Mouse (Mus musculus) stomach, postnatal 0 days (tissue): Measurements from ENCODE around the gene Ptprm. TPM values are rescaled to one million over a fixed set of nuclear protein-coding genes. Genes with fewer than 3 reads are reported as not detected.

Experiments
- ATAC-seq: fragments of 200-750 bp; cut with Nextera tagmentation; 2 replicates; pipeline ENCODE4 v1.8.0; 2017; ENCODE audit not compliant: low FRiP score, low TSS enrichment
- DNase-seq: peaks from one replicate; pipeline ENCODE4 v3.0.0-alpha.2; 2016; ENCODE audit warnings: low spot score
- H3K27ac ChIP-seq: fragments of 300-500 bp; sonication (generic); replicated peaks from 2 replicates; pipeline ENCODE4 v1.5.1; 2014; ENCODE audit warnings: mild to moderate bottlenecking, control low read depth
- H3K27me3 ChIP-seq: fragments of 300-500 bp; sonication (generic); 2 replicates; pipeline ENCODE4 v1.6.1; 2014; ENCODE audit warnings: low read length; ENCODE audit not compliant: control insufficient read depth, insufficient read depth
- H3K36me3 ChIP-seq: fragments of 300-500 bp; sonication (generic); 2 replicates; pipeline ENCODE4 v1.6.1; 2014; ENCODE audit warnings: low read length, mixed read lengths; ENCODE audit not compliant: control insufficient read depth, insufficient read depth
- H3K4me1 ChIP-seq: fragments of 300-500 bp; sonication (generic); replicated peaks from 2 replicates; pipeline ENCODE4 v1.6.1; 2014; ENCODE audit warnings: antibody characterized with exemption; ENCODE audit not compliant: control insufficient read depth, insufficient read depth
- H3K4me2 ChIP-seq: fragments of 300-500 bp; sonication (generic); replicated peaks from 2 replicates; pipeline ENCODE4 v1.6.1; 2014; ENCODE audit warnings: low read depth, mild to moderate bottlenecking, control low read depth, moderate library complexity
- H3K4me3 ChIP-seq: fragments of 300-500 bp; sonication (generic); 2 replicates; pipeline ENCODE4 v1.5.1; 2014; ENCODE audit warnings: low read depth, low read length, control low read depth
- H3K9ac ChIP-seq: fragments of 300-500 bp; sonication (generic); 2 replicates; pipeline ENCODE4 v1.6.1; 2014; ENCODE audit warnings: mild to moderate bottlenecking, low read length, control low read depth, mixed read lengths
- H3K9me3 ChIP-seq: fragments of 300-500 bp; sonication (generic); 2 replicates; pipeline ENCODE4 v1.6.1; 2016; ENCODE audit warnings: low read length; ENCODE audit not compliant: control insufficient read depth
- CTCF ChIP-seq: IDR thresholded peaks from 2 replicates; pipeline ENCODE4 v1.5.1; 2016; ENCODE audit warnings: antibody characterized with exemption, low read depth, mild to moderate bottlenecking, moderate library complexity
- EP300 ChIP-seq: optimal IDR thresholded peaks from 2 replicates; pipeline ENCODE3; 2016; ENCODE audit warnings: antibody characterized with exemption
- WGBS: fragments of 180-500 bp; shearing (Covaris S2); extraction: QIAGEN DNeasy Blood & Tissue Kit; methylation state at CpG from one replicate; pipeline ENCODE4 v1.1.7; 2014; 5-methylcytosine and 5-hydroxymethylcytosine counted together
- polyA plus RNA-seq: library from polyadenylated mRNA; unstranded; fragments of >200 nt; fragmentation: Nextera tagmentation; extraction: Ambion mirVana; gene quantifications from 2 replicates; pipeline ENCODE4 v1.2.1, GENCODE M21; 2015

Gene Ptprm
- polyA plus RNA-seq, 1 experiment from 2014 or later = 3.6 TPM

- Histone ChIP-seq H3K9ac (no peak overlapping the region), H3K4me2 (no peak overlapping the region), H3K27me3 (no peaks in the 10 kb centered on the region), H3K9me3 (no peaks in the 10 kb centered on the region), H3K4me1 (no peaks in the 10 kb centered on the region), H3K27ac (no peak overlapping the region), H3K36me3 (no peaks in the 10 kb centered on the region), H3K4me3 (no peak overlapping the region)
- DNase-seq = no peak
- TF ChIP-seq CTCF (no peak), EP300 (no peak)
- no peak for ATAC-seq
- 75% methylated on average over 6 of the region's 6 CpGs for WGBS
Observed at GRCm38 (mm10) chr17:67073139-67073538, 281.1 kb downstream of the Ptprm start.

GRCm38 (mm10) chr17:67071231-67072009 lies 282.8 kb downstream of the Ptprm start:
- no peak for ATAC-seq
- H3K27me3 ChIP-seq = no peaks in the 10 kb centered on the region
- 75% methylated on average over 7 of the region's 7 CpGs for WGBS
- no peak overlapping the region for H3K4me3 ChIP-seq
- H3K4me1 ChIP-seq = no peaks in the 10 kb centered on the region
- no peak for DNase-seq
- H3K9ac ChIP-seq = no peak overlapping the region
- H3K36me3 ChIP-seq = no peaks in the 10 kb centered on the region
- H3K27ac ChIP-seq = no peak overlapping the region
- H3K9me3 ChIP-seq = no peaks in the 10 kb centered on the region
- H3K4me2 ChIP-seq = no peak overlapping the region
- TF ChIP-seq CTCF (no peak), EP300 (no peak)

GRCm38 (mm10) chr17:67063611-67064010 lies 290.6 kb downstream of the Ptprm start:
- Histone ChIP-seq H3K9ac (no peak overlapping the region), H3K9me3 (no peaks in the 10 kb centered on the region), H3K27ac (no peak overlapping the region), H3K4me1 (no peaks in the 10 kb centered on the region), H3K4me3 (no peak overlapping the region), H3K27me3 (no peaks in the 10 kb centered on the region), H3K4me2 (no peak overlapping the region), H3K36me3 (no peaks in the 10 kb centered on the region)
- ATAC-seq (no peak), DNase-seq (no peak)
- WGBS = 78% methylated on average over 5 of the region's 5 CpGs
- TF ChIP-seq EP300 (no peak), CTCF (no peak)

GRCm38 (mm10) chr17:67055681-67056080 lies 298.6 kb downstream of the Ptprm start:
- no peak overlapping the region for H3K4me3 ChIP-seq
- no peaks in the 10 kb centered on the region for H3K4me1 ChIP-seq
- no peak overlapping the region for H3K27ac ChIP-seq
- no peak overlapping the region for H3K4me2 ChIP-seq
- no peaks in the 10 kb centered on the region for H3K9me3 ChIP-seq
- ATAC-seq (no peak), DNase-seq (no peak)
- TF ChIP-seq CTCF (no peak), EP300 (no peak)
- WGBS = 90% methylated on average over 6 of the region's 6 CpGs
- no peaks in the 10 kb centered on the region for H3K27me3 ChIP-seq
- no peak overlapping the region for H3K9ac ChIP-seq
- no peaks in the 10 kb centered on the region for H3K36me3 ChIP-seq

GRCm38 (mm10) chr17:67054202-67054601 lies 300.1 kb downstream of the Ptprm start:
- H3K36me3 ChIP-seq = no peaks in the 10 kb centered on the region
- no peaks in the 10 kb centered on the region for H3K27me3 ChIP-seq
- no peak overlapping the region for H3K27ac ChIP-seq
- no peaks in the 10 kb centered on the region for H3K4me1 ChIP-seq
- TF ChIP-seq EP300 (no peak), CTCF (no peak)
- no peak overlapping the region for H3K4me3 ChIP-seq
- ATAC-seq (no peak), DNase-seq (no peak)
- H3K9ac ChIP-seq = no peak overlapping the region
- WGBS = 91% methylated on average over 10 of the region's 10 CpGs
- no peak overlapping the region for H3K4me2 ChIP-seq
- no peaks in the 10 kb centered on the region for H3K9me3 ChIP-seq

GRCm38 (mm10) chr17:67052624-67053314 lies 301.5 kb downstream of the Ptprm start:
- no peak for DNase-seq
- no peaks in the 10 kb centered on the region for H3K27me3 ChIP-seq
- H3K4me1 ChIP-seq = no peaks in the 10 kb centered on the region
- H3K4me3 ChIP-seq = no peak overlapping the region
- no peak overlapping the region for H3K4me2 ChIP-seq
- 61% methylated on average over 11 of the region's 11 CpGs for WGBS
- H3K9ac ChIP-seq = no peak overlapping the region
- TF ChIP-seq CTCF = no peak
- TF ChIP-seq EP300 = no peak
- H3K9me3 ChIP-seq = no peaks in the 10 kb centered on the region
- H3K27ac ChIP-seq = no peak overlapping the region
- ATAC-seq = no peak
- H3K36me3 ChIP-seq = no peaks in the 10 kb centered on the region
